Mouse (Mus musculus) erythroblast, embryonic 14.5 days (primary cell): ENCODE measurements around the gene Zfp663.

ENCODE experiments used
- GATA1 ChIP-seq: IDR thresholded peaks from 2 replicates; pipeline ENCODE4 v1.6.1; 2012; ENCODE audit warnings: low read length, inconsistent platforms, mixed read lengths
- TAL1 ChIP-seq: IDR thresholded peaks from 3 replicates; pipeline ENCODE4 v1.6.1; 2012; ENCODE audit warnings: low read length, inconsistent platforms, mixed read lengths

DNA sequence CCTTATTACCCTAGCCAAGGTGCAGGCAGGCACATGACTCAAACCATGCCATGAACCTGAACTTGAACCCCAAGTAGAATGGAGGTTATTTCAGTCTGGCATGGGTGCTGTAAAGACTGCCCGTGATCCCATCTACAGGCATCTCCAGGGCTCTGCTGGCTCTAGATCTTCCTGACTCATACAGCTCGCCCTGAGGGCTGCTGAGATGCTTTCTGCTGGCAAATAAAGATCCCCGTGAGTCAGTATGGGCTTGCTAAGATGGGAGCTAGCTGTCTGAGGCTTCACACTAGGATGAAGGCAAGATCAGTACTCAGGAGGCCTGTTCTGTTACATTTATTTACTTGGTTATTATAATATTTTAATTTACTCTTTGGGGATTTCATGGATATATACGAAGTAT lies 23.6 kb upstream of the Zfp663 start:
- TF ChIP-seq TAL1 (no peak), GATA1 (no peak)
